Mouse (Mus musculus): ENCODE results near the gene Shroom3. TPM values are rescaled to one million over a fixed set of nuclear protein-coding genes. Genes with fewer than 3 reads are reported as not detected.

Shroom3 gene
- polyA plus RNA-seq, 1 experiment from 2014 or later = 1.5 TPM

DNA sequence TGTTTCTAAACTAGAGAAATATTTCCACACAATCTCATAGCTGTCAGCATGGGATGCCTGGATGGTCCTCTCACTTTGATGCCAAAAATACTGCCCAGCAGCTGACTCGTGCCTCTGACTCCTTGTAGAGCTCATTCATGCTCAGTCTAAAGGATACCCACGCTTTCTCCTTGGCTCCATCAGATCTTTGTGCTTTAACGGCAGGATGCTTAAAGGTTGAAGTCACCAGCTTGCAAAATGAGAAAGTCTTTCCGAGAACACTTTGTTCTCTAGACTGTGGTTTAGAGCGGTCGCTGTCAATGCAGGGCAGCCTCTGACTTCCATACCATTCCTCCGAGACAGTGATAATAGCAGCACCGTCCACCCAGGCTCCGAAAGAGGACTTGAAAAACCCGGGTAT is 249.8 kb downstream of the Shroom3 start:
- no peak overlapping the region for H3K4me2 ChIP-seq (ENCODE audit: low read length)
- no peaks in the 10 kb centered on the region for H3K4me1 ChIP-seq (ENCODE audit: control insufficient read depth, insufficient read depth, low read length)
- H3K36me3 ChIP-seq (ENCODE audit: control insufficient read depth, insufficient read depth, low read length) = no peaks in the 10 kb centered on the region
- 83% methylated on average over 10 of the region's 10 CpGs for WGBS
- no peaks in the 10 kb centered on the region for H3K9me3 ChIP-seq (ENCODE audit: control insufficient read depth, low read length)
- DNase-seq (no peak), ATAC-seq (ENCODE audit: low FRiP score, low TSS enrichment) (no peak)
- no peak overlapping the region for H3K9ac ChIP-seq (replicated peaks; ENCODE audit: low read length)
- no peaks in the 10 kb centered on the region for H3K27me3 ChIP-seq (ENCODE audit: control insufficient read depth, insufficient read depth, low read length)
- H3K4me3 ChIP-seq (replicated peaks; ENCODE audit: low read depth, low read length) = no peak overlapping the region
- H3K27ac ChIP-seq (replicated peaks; ENCODE audit: low read depth, low read length) = no peak overlapping the region

DNA sequence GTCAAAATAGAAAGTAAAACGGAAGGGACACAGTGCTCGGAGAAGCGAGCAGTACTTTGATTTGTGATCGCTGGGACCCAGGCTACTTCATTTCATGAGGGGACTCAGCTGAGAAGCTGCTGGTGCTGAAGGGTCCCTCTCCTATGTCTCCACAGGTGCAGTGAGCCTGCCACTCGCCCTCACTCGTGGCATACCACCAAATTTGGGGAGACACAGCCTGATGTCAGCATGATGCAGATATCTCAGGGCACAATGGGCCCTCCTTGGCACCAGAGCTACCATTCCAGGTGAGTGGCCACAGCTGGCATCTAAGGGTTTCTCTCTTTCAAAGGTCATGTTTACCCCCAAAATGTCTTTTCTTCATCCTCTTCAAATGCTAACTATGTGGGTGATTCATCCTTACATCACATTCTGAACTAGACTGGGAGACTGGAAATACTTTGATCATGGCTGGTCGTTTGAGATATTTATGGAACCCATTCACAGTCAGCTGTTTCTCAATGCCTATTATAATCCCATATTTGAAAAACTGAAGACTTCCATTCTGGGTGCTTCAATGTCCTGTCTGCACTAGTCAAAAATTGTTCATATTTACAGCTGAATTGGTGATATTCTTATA is 250.5 kb downstream of the Shroom3 start:
- Histone ChIP-seq H3K4me1 (ENCODE audit: control insufficient read depth, insufficient read depth, low read length) (no peaks in the 10 kb centered on the region), H3K27ac (replicated peaks; ENCODE audit: low read depth, low read length) (no peak overlapping the region), H3K4me2 (ENCODE audit: low read length) (no peak overlapping the region), H3K4me3 (replicated peaks; ENCODE audit: low read depth, low read length) (no peak overlapping the region), H3K36me3 (ENCODE audit: control insufficient read depth, insufficient read depth, low read length) (no peaks in the 10 kb centered on the region), H3K9ac (replicated peaks; ENCODE audit: low read length) (no peak overlapping the region), H3K9me3 (ENCODE audit: control insufficient read depth, low read length) (no peaks in the 10 kb centered on the region), H3K27me3 (ENCODE audit: control insufficient read depth, insufficient read depth, low read length) (no peaks in the 10 kb centered on the region)
- no peak for ATAC-seq (ENCODE audit: low FRiP score, low TSS enrichment)
- WGBS = 89% methylated on average over 7 of the region's 7 CpGs
- DNase-seq = no peak

DNA sequence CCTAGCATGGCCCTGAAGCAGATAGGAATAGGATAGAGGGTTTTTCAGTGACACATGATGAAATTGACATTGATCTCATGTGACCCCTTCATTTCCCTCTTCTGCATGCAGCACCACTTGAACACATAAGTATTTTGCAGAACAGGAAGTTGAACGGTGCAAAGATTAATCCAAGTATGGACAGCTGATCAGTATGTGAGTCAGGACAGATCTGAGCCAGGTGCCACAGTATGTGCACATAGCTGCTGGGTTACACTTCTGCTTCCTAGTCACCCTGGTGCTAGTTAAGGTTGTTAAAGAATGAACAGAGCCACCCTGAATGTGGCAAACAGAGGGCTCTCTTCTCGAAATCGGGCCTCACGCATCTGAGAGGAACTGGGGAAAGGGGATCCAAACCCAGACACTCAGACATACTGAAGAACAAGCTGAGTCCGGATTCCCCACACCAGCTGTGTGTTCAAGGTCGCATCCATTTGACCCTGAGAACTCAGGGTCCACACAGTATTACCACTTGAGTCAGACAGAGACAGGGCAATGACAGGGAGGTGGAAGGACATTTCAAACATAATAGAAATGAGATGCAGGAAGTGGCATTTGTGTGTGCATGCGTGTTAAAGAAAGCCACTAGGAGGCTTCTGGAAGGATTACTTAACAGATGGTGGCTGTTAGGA is 251.2 kb downstream of the Shroom3 start:
- 85% methylated on average over 7 of the region's 7 CpGs for WGBS
- H3K36me3 ChIP-seq (ENCODE audit: control insufficient read depth, insufficient read depth, low read length) = no peaks in the 10 kb centered on the region

DNA sequence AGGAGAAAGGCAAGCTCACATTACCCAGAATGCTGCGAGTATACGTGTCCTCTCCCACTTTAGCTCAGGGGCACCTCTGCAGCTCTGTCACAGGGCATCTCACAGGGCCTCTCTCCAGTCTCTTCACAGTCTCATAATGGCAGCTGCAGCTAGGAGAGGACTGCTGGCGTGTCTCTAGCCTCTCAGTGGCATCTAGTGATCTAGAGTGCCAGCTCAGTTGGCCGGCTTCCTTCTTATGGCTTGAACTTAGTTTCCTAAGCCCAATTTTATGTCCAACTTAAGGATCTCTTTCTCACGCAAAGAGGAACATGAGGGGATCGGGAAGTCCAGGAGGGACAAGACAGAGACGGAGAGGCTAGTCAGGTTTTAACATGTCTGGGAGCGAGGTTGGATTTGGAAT is 252.6 kb downstream of the Shroom3 start:
- no peak for ATAC-seq (ENCODE audit: low FRiP score, low TSS enrichment)
- H3K36me3 ChIP-seq (ENCODE audit: control insufficient read depth, insufficient read depth, low read length) = peaks cover 9% of the 10 kb centered on the region

More for the DNA sequence above, 251.2 kb downstream of the Shroom3 start:
- Histone ChIP-seq H3K9ac (replicated peaks; ENCODE audit: low read length) (no peak overlapping the region), H3K27me3 (ENCODE audit: control insufficient read depth, insufficient read depth, low read length) (no peaks in the 10 kb centered on the region), H3K27ac (replicated peaks; ENCODE audit: low read depth, low read length) (no peak overlapping the region), H3K4me1 (ENCODE audit: control insufficient read depth, insufficient read depth, low read length) (no peaks in the 10 kb centered on the region), H3K4me2 (ENCODE audit: low read length) (no peak overlapping the region), H3K9me3 (ENCODE audit: control insufficient read depth, low read length) (no peaks in the 10 kb centered on the region), H3K4me3 (replicated peaks; ENCODE audit: low read depth, low read length) (no peak overlapping the region)
- no peak for DNase-seq
- no peak for ATAC-seq (ENCODE audit: low FRiP score, low TSS enrichment)

DNA sequence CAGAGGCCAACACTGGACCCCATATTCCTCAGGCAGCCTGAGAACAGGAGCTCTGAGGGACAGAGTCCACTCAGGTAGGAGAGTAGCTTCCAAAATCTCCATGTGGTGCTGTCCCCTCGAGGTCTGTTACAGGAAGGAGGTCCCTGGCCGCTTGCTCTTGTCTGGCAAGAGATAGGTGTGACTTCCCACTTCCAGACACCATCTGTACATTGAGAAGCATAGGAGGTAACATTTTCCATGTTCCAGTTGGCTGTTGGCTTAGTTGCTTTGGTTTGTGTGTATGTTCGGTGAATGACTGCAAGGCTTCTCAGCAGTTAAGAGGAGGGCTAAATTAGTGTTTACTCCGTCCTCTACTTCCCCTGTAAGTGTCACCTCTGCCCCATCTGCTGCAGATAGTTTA is 254.5 kb downstream of the Shroom3 start:
- DNase-seq = no peak
- ATAC-seq (ENCODE audit: low FRiP score, low TSS enrichment) = no peak
- WGBS = 96% methylated on average over 4 of the region's 4 CpGs

More for the DNA sequence above, 252.6 kb downstream of the Shroom3 start:
- no peaks in the 10 kb centered on the region for H3K4me1 ChIP-seq (ENCODE audit: control insufficient read depth, insufficient read depth, low read length)
- H3K27me3 ChIP-seq (ENCODE audit: control insufficient read depth, insufficient read depth, low read length) = no peaks in the 10 kb centered on the region
- H3K4me3 ChIP-seq (replicated peaks; ENCODE audit: low read depth, low read length) = no peak overlapping the region
- H3K9ac ChIP-seq (replicated peaks; ENCODE audit: low read length) = no peak overlapping the region
- no peaks in the 10 kb centered on the region for H3K9me3 ChIP-seq (ENCODE audit: control insufficient read depth, low read length)
- WGBS = 92% methylated on average over 8 of the region's 8 CpGs
- H3K27ac ChIP-seq (replicated peaks; ENCODE audit: low read depth, low read length) = no peak overlapping the region
- no peak for DNase-seq
- no peak overlapping the region for H3K4me2 ChIP-seq (ENCODE audit: low read length)

DNA sequence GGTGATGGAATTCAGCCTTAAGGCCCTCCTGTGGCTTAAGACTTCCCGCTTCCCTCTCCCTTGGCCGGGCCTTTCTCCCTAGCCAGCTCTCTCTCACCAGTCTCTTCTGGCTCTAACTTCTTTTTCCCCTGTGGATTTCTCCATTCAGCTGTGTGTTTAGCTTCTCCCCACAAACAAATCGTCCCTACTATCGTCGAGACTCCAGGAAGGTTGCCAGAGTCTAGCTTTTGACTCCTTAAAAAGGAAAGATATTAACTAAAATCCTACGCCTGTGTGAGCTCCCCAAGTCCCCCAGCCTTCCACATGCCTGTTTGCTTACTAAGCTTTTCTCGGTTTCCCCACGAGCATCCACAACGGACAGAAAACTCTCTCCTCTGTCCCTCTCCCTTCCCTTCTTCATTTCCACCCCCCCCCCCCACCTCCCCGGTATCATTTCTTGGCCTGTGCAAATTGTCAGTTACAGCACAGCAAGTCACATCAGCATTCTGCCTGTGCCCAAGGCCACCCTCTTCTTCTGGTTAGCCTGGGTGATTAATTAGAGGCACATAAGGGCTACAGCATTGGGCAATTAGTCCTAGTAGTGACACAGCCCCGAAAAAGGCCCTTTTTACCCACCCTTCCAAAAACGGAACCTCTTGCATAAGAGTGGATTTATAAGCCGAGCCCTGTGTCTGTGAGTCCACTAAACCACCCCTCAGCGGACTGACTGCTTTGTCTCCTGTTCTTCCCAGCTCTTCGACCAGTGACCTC is 256.2 kb downstream of the Shroom3 start:
- Histone ChIP-seq H3K4me3 (replicated peaks; ENCODE audit: low read depth, low read length) (no peak overlapping the region), H3K9ac (replicated peaks; ENCODE audit: low read length) (no peak overlapping the region), H3K4me1 (ENCODE audit: control insufficient read depth, insufficient read depth, low read length) (no peaks in the 10 kb centered on the region), H3K9me3 (ENCODE audit: control insufficient read depth, low read length) (peaks cover 18% of the 10 kb centered on the region), H3K27me3 (ENCODE audit: control insufficient read depth, insufficient read depth, low read length) (no peaks in the 10 kb centered on the region), H3K36me3 (ENCODE audit: control insufficient read depth, insufficient read depth, low read length) (peaks cover 30% of the 10 kb centered on the region), H3K4me2 (ENCODE audit: low read length) (no peak overlapping the region), H3K27ac (replicated peaks; ENCODE audit: low read depth, low read length) (no peak overlapping the region)
- DNase-seq = no peak
- ATAC-seq (ENCODE audit: low FRiP score, low TSS enrichment) = no peak
- WGBS = 89% methylated on average over 15 of the region's 15 CpGs

More for the DNA sequence above, 254.5 kb downstream of the Shroom3 start:
- Histone ChIP-seq H3K9ac (replicated peaks; ENCODE audit: low read length) (no peak overlapping the region), H3K9me3 (ENCODE audit: control insufficient read depth, low read length) (peaks cover 15% of the 10 kb centered on the region), H3K4me3 (replicated peaks; ENCODE audit: low read depth, low read length) (no peak overlapping the region), H3K4me1 (ENCODE audit: control insufficient read depth, insufficient read depth, low read length) (no peaks in the 10 kb centered on the region), H3K27ac (replicated peaks; ENCODE audit: low read depth, low read length) (no peak overlapping the region), H3K4me2 (ENCODE audit: low read length) (no peak overlapping the region), H3K36me3 (ENCODE audit: control insufficient read depth, insufficient read depth, low read length) (peaks cover 27% of the 10 kb centered on the region), H3K27me3 (ENCODE audit: control insufficient read depth, insufficient read depth, low read length) (no peaks in the 10 kb centered on the region)

DNA sequence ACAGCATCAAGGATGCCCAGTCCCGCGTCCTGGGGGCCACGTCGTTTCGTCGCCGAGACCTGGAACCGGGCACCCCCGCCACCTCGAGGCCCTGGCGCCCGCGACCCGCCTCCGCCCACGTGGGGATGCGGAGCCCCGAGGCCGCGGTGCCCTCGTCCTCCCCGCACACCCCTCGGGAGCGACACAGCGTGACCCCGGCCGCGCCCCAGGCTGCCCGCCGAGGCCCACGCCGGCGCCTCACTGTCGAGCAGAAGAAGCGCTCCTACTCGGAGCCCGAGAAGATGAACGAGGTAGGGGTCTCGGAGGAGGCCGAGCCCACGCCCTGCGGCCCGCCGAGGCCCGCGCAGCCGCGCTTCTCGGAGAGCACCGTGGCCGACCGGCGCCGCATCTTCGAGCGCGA is 258.9 kb downstream of the Shroom3 start:
- DNase-seq = no peak
- H3K36me3 ChIP-seq (ENCODE audit: control insufficient read depth, insufficient read depth, low read length) = peaks cover 30% of the 10 kb centered on the region
- no peak overlapping the region for H3K4me3 ChIP-seq (replicated peaks; ENCODE audit: low read depth, low read length)
- H3K9ac ChIP-seq (replicated peaks; ENCODE audit: low read length) = no peak overlapping the region
- H3K4me2 ChIP-seq (ENCODE audit: low read length) = no peak overlapping the region
- H3K27me3 ChIP-seq (ENCODE audit: control insufficient read depth, insufficient read depth, low read length) = no peaks in the 10 kb centered on the region
- H3K27ac ChIP-seq (replicated peaks; ENCODE audit: low read depth, low read length) = no peak overlapping the region
- 90% methylated on average over 56 of the region's 57 CpGs for WGBS
- ATAC-seq (ENCODE audit: low FRiP score, low TSS enrichment) = no peak
- H3K4me1 ChIP-seq (ENCODE audit: control insufficient read depth, insufficient read depth, low read length) = no peaks in the 10 kb centered on the region
- peaks cover 18% of the 10 kb centered on the region for H3K9me3 ChIP-seq (ENCODE audit: control insufficient read depth, low read length)

DNA sequence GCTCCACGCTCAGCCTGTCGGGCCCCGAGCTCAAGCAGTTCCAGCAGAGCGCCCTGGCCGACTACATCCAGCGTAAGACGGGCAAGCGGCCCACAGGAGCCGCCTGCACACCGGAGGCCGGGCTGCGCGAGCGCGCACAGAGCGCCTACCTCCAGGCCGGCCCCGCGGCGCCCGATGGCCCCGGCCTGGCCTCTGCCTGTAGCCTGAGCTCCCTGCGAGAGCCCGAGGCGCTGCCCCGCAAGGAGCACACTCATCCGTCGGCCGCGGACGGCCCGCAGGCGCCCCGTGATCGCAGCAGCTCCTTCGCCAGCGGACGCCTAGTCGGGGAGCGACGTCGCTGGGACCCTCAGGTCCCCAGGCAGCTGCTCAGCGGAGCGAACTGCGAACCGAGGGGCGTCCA is 259.3 kb downstream of the Shroom3 start:
- ATAC-seq (ENCODE audit: low FRiP score, low TSS enrichment) = no peak
- DNase-seq = no peak
- Histone ChIP-seq H3K9me3 (ENCODE audit: control insufficient read depth, low read length) (peaks cover 18% of the 10 kb centered on the region), H3K4me1 (ENCODE audit: control insufficient read depth, insufficient read depth, low read length) (no peaks in the 10 kb centered on the region), H3K4me2 (ENCODE audit: low read length) (no peak overlapping the region), H3K36me3 (ENCODE audit: control insufficient read depth, insufficient read depth, low read length) (peaks cover 30% of the 10 kb centered on the region), H3K27me3 (ENCODE audit: control insufficient read depth, insufficient read depth, low read length) (no peaks in the 10 kb centered on the region), H3K4me3 (replicated peaks; ENCODE audit: low read depth, low read length) (no peak overlapping the region), H3K27ac (replicated peaks; ENCODE audit: low read depth, low read length) (no peak overlapping the region), H3K9ac (replicated peaks; ENCODE audit: low read length) (no peak overlapping the region)
- WGBS = 89% methylated on average over 47 of the region's 47 CpGs

Data from midbrain, embryonic 14.5 days (tissue).